Mouse (Mus musculus) liver, postnatal 0 days (tissue): ENCODE results near the gene Fabp1. TPM values are rescaled to one million over a fixed set of nuclear protein-coding genes. Genes with fewer than 3 reads are reported as not detected.
A peak's percentile ranks its signal among the peaks of the same experiment; 100 is the strongest.

ENCODE experiments used
- ATAC-seq: fragments of 200-750 bp; cut with Nextera tagmentation; 2 replicates; pipeline ENCODE4 v1.8.0; 2017; ENCODE audit warnings: mild to moderate bottlenecking, moderate library complexity
- DNase-seq: peaks from one replicate; pipeline ENCODE4 v3.0.0-alpha.2; 2016
- H3K27ac ChIP-seq: fragments of 300-500 bp; sonication (generic); 2 replicates; pipeline ENCODE4 v1.5.1; 2014; ENCODE audit warnings: antibody characterized with exemption, moderate library complexity, mild to moderate bottlenecking, low read depth
- H3K27me3 ChIP-seq: fragments of 300-500 bp; sonication (generic); 2 replicates; pipeline ENCODE4 v1.6.1; 2014; ENCODE audit warnings: low read length, control low read depth, mixed read lengths; ENCODE audit not compliant: insufficient read depth
- H3K36me3 ChIP-seq: fragments of 300-500 bp; sonication (generic); replicated peaks from 2 replicates; pipeline ENCODE4 v1.6.1; 2014; ENCODE audit warnings: mild to moderate bottlenecking, control low read depth, low read length, moderate library complexity, mixed read lengths; ENCODE audit not compliant: insufficient read depth
- H3K4me1 ChIP-seq: fragments of 300-500 bp; sonication (generic); 2 replicates; pipeline ENCODE4 v1.6.1; 2014; ENCODE audit warnings: antibody characterized with exemption, mild to moderate bottlenecking, control low read depth; ENCODE audit not compliant: insufficient read depth
- H3K4me2 ChIP-seq: fragments of 300-500 bp; sonication (generic); 2 replicates; pipeline ENCODE4 v1.6.1; 2014; ENCODE audit warnings: low read depth, mild to moderate bottlenecking, low read length, moderate library complexity, mixed read lengths
- H3K4me3 ChIP-seq: fragments of 300-500 bp; sonication (generic); 2 replicates; pipeline ENCODE4 v1.5.1; 2014; ENCODE audit warnings: low read depth, low read length
- H3K9ac ChIP-seq: fragments of 300-500 bp; sonication (generic); replicated peaks from 2 replicates; pipeline ENCODE4 v1.6.1; 2014; ENCODE audit warnings: mild to moderate bottlenecking, moderate library complexity
- H3K9me3 ChIP-seq: fragments of 300-500 bp; sonication (generic); 2 replicates; pipeline ENCODE4 v1.6.1; 2016; ENCODE audit warnings: mild to moderate bottlenecking, control low read depth, low read length, mixed read lengths
- CTCF ChIP-seq: sonication (generic); IDR thresholded peaks from 2 replicates; pipeline ENCODE4 v1.5.1; 2016; ENCODE audit warnings: antibody characterized with exemption, low read depth
- EP300 ChIP-seq: IDR thresholded peaks from 2 replicates; pipeline ENCODE4 v1.6.1; 2016; ENCODE audit warnings: antibody characterized with exemption, low read depth, mild to moderate bottlenecking
- WGBS: fragments of 180-500 bp; shearing (Covaris S2); extraction: QIAGEN DNeasy Blood & Tissue Kit; methylation state at CpG from one replicate; pipeline ENCODE4 v1.1.7; 2014; ENCODE audit not compliant: insufficient replicate concordance; 5-methylcytosine and 5-hydroxymethylcytosine counted together
- polyA plus RNA-seq: library from polyadenylated mRNA; unstranded; fragments of >200 nt; fragmentation: Nextera tagmentation; extraction: Ambion mirVana; gene quantifications from 2 replicates; pipeline ENCODE4 v1.2.1, GENCODE M21; 2015

The Fabp1 gene
- polyA plus RNA-seq, 1 experiment from 2014 or later, result 7,607 TPM

DNA sequence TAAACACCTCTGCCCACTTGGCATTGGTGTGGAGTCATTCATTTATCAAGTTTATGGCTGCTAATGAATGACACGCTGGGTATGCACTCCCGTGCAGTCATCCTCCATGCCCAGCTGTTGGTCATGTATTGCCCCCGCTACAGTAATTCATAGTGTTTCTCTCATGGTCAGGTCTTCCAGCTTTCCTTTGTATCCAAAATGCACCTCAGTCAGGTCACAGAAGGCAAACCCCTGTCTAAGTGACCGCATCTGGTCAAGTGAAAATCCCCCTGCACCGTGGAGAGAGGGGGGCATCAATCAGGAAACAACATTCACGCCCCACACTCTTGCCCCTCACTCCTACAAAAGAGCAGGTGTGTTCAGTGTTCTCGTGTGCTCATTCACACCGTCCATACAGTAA is 4.5 kb downstream of the Fabp1 start:
- Histone ChIP-seq H3K4me3 (no peak overlapping the region), H3K36me3 (peaks cover 14% of the 10 kb centered on the region), H3K9me3 (no peaks in the 10 kb centered on the region), H3K27ac (no peak overlapping the region), H3K4me2 (no peak overlapping the region), H3K27me3 (no peaks in the 10 kb centered on the region), H3K4me1 (peaks cover 4% of the 10 kb centered on the region; the same call in 1 of the 2 replicates), H3K9ac (no peak overlapping the region)
- TF ChIP-seq CTCF, result no peak
- TF ChIP-seq EP300, result no peak
- ATAC-seq, result no peak
- no peak for DNase-seq
- WGBS, result 83% methylated on average over 8 of the region's 8 CpGs

DNA sequence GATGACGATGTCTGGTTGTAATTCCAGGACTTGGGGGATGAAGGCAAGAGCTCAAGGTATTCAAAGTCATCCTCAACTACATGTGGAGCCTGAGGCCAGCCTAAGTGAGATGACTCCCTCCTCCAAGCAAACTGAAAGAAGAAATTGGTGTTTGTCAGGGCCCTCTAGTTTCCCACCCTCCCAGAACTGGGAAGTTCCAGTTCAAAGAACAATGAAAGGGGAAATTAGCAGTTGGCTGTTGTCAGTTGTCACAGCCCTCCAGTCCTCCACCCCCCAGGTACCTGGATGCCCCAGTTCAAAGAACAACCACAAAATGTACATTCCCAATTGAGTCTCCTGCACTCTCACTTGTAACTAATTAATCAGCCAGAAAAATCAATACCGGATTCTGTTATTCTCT is 9.1 kb downstream of the Fabp1 start:
- Histone ChIP-seq H3K4me1 (peaks cover 4% of the 10 kb centered on the region; the same call in 1 of the 2 replicates), H3K9me3 (no peaks in the 10 kb centered on the region), H3K27me3 (no peaks in the 10 kb centered on the region), H3K27ac (no peak overlapping the region), H3K4me3 (no peak overlapping the region), H3K36me3 (peaks cover 9% of the 10 kb centered on the region), H3K4me2 (no peak overlapping the region), H3K9ac (no peak overlapping the region)
- TF ChIP-seq EP300 (no peak), CTCF (no peak)
- ATAC-seq (no peak), DNase-seq (no peak)
- 74% methylated on average over 2 of the region's 2 CpGs for WGBS

DNA sequence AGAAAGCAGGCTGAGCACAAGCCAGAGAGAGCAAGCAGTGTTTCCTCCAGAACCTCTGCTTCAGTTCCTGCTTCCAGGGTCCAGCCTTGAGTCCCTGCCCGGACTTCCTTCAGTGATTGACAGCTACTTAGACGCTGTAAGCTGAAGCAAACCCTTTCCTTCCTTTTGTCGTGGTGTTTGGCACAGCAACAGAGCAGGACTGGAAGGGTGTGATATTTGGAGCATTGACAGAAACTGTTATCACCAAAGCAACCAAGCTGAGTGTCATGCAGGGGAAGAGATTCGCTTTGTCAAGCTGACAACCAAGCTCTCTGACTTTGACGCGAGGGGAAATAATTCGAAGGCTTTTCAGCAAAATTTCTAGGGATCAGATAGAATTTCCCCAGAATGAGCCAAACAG is 12.3 kb downstream of the Fabp1 start:
- peaks cover 4% of the 10 kb centered on the region; the same call in 1 of the 2 replicates for H3K4me1 ChIP-seq
- 47% methylated on average over 7 of the region's 7 CpGs for WGBS

DNA sequence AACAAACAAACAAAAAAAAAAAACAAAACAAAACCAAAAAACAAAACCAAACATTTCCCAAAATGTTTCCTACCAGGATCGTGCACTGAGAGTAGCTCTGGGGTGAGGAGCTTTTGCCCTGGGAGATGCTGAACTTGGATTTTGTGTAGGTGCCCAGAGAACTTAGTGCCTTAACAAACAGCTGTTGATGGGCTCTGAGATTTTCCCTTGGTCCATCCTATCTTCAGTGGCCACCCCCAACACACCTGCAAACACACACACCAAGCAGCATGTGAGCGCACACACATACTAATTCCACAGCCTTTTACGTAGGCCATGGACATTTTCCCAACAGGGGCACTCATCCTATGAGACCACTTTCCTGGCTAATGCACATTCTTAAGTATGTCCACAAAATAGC is 12.8 kb downstream of the Fabp1 start:
- Histone ChIP-seq H3K27me3 (no peaks in the 10 kb centered on the region), H3K9ac (no peak overlapping the region), H3K27ac (no peak overlapping the region), H3K4me1 (peaks cover 4% of the 10 kb centered on the region; the same call in 1 of the 2 replicates), H3K9me3 (no peaks in the 10 kb centered on the region), H3K4me3 (no peak overlapping the region), H3K4me2 (no peak overlapping the region), H3K36me3 (no peaks in the 10 kb centered on the region)
- DNase-seq, result peak; percentile 2
- TF ChIP-seq EP300, result no peak
- no peak for TF ChIP-seq CTCF
- WGBS, result 87% methylated on average over 3 of the region's 3 CpGs
- no peak for ATAC-seq

More for the DNA sequence above, 12.3 kb downstream of the Fabp1 start:
- Histone ChIP-seq H3K36me3 (no peaks in the 10 kb centered on the region), H3K4me2 (no peak overlapping the region), H3K9ac (no peak overlapping the region), H3K27me3 (no peaks in the 10 kb centered on the region), H3K4me3 (no peak overlapping the region), H3K27ac (no peak overlapping the region), H3K9me3 (no peaks in the 10 kb centered on the region)
- no peak for DNase-seq
- TF ChIP-seq EP300 (no peak), CTCF (no peak)
- no peak for ATAC-seq

DNA sequence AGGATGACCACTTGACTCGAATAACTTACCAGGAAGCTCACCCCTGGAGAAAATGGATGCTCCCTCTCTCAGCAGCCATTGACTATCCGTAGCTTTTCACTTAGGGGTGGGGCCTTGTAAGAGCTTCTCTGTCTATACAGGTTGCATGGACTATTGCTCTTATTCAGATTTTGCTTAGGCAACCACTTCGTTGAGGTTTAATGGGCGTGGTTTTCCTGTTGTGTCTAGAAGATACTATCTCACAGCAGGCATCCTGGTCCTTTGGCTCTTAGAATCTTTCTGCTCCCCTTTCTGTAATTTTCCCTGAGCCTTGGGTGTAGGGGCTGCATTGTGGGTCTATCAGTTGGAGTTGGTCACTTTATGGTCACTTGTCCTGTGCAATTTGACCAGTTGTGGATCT is 21.9 kb downstream of the Fabp1 start:
- Histone ChIP-seq H3K36me3 (no peaks in the 10 kb centered on the region), H3K27me3 (no peaks in the 10 kb centered on the region), H3K4me3 (no peak overlapping the region), H3K9ac (no peak overlapping the region), H3K4me2 (no peak overlapping the region), H3K4me1 (0 out of 2 replicates have a peak, but pooled peaks cover 6% of the 10 kb centered on the region), H3K9me3 (no peaks in the 10 kb centered on the region), H3K27ac (no peak overlapping the region)
- DNase-seq (no peak), ATAC-seq (no peak)
- TF ChIP-seq CTCF, result no peak
- no peak for TF ChIP-seq EP300
- 57% methylated on average over 4 of the region's 4 CpGs for WGBS

DNA sequence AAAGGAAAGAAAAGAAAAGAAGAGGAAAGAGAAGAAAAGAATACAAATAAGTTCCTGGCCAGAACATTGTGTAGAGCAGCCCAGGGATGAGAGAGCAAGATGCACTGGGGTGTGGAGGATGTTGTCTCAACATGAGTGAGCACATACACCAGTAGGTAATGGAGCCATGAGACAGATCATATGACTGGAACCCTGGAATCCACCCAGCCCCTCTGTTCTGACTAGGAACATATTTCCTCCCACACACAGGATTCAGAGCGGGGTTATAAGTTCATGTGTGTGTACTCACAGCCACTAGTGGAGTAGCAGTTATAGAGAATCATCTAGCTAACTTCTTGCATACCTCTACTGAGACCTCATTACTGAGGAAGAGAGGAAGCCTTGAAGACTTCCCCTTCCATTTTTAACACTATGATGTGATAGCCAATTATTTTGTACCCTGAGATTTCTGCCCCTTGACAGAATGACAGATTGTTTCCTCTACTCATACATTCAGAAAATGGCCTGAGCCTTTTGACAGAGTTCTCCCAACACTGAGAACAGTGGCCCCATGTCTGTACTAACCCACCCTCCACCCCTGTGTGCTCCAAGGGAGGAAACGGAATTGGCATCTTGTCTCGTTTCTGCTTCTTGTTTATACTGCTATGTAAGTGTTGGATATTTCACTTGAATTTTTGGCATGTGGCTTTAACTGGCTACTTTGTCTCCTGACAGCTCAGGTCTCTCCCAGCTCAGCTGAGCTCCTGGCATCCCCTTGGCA is 24.7 kb downstream of the Fabp1 start:
- ATAC-seq (no peak), DNase-seq (no peak)
- Histone ChIP-seq H3K4me2 (no peak overlapping the region), H3K27me3 (no peaks in the 10 kb centered on the region), H3K36me3 (no peaks in the 10 kb centered on the region), H3K4me3 (no peak overlapping the region), H3K4me1 (0 out of 2 replicates have a peak, but pooled peaks cover 6% of the 10 kb centered on the region), H3K9me3 (no peaks in the 10 kb centered on the region), H3K9ac (no peak overlapping the region), H3K27ac (no peak overlapping the region)
- 43% methylated on average over 3 of the region's 3 CpGs for WGBS
- TF ChIP-seq EP300, result no peak
- no peak for TF ChIP-seq CTCF
